Mouse (Mus musculus) mouse embryonic stem cell (cell line): ENCODE data around the gene Atf7ip2.

Experiments used
- in situ Hi-C, 2 experiments: fragments of 300-500 bp; cut with MboI; formaldehyde crosslinking; loops; 1 replicate in 1 of 2; 3 replicates in 1 of 2; pipeline ENCODE4 v1.14.3; 2019 to 2020; ENCODE audit warnings: low sequenced_read_pairs in 2 of 2, low pct_unique_long_range_greater_than_20kb in 1 of 2, mixed read lengths in 1 of 2; ENCODE audit not compliant: unreplicated experiment in 1 of 2

Atf7ip2 gene

DNA sequence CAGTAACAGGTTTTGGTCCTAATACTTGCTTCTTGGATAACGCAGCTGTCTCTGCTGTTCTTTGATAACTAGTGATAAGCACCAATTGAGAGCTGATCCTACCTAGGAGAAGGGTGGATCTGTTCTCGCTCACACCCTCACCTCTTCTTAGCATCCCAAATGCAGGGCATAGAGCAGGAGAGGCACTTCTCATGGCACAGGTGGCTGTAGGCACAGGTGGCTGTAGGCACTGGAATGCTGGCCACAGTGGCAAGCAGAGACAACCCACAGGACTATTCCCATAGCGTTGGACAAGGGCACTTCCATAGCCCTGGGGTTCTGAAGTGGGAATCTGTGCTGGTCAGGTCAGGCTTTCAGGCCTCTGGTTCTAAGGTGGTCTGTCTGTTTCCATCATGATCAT, 89.4 kb downstream of the Atf7ip2 start:
- in situ Hi-C loops = loop anchor here in 1 of 2 experiments (10.0 kb wide), 1 partner anchor 233 kb away; no protein-coding TSS in a partner anchor

DNA sequence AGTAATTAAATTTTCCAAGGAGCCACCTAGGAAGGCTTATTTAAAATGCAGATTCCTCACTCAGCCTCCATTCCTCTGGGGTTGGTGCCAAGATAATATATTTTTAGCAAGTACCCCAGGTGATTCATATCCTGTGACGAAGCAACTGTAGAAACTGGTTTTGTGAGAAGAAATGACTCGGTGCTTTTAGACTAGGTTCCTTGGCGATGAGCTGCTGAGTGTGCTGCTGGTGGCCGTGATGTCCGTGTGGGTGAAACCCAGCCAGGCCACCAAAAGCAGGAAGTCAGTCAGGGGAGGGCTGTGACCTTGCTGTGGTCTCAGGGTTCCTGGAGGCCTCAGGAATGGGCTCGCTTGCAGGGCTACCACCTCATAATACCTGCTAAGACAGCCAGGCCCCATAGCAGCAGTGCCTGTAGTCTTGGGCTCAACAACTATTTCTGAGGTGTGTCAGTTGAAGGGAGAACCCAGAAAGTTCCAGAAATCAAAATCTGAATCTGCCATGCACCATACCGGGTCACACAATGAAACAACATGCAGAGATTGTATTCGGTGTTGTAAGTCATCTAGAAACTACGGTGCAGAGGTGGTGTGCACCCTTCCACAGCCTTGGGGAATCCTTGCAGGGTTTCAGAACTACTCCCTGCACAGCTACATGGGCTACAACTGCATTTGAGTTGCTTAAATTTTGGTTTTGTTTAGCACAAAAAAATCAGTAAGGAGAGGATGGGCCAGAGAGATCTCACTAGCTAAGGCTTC, 94.2 kb downstream of the Atf7ip2 start:
- in situ Hi-C loops = loop anchor here in 1 of 2 experiments (10.0 kb wide), 1 partner anchor 228 kb away; no protein-coding TSS in a partner anchor

DNA sequence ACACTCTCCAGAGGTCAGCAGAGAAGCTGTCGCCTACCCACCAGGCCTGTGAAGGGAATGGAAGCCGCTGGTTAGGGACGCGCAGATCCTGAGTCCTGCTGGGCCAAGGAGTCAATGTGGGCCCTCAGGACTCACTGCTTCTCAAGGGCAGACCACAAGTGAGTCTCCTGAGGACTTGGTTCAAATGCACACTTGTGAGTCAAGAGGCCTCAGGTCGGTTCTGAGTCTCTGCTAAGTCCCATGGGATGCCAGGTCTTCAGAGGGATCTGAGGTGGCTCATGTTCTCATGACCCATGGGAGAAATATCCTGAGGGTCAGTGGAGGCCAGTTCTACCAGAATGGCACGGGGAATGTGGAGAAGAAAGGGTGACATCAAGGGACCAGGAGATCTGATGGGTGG, 95.6 kb downstream of the Atf7ip2 start:
- in situ Hi-C loops = loop anchor here in 1 of 2 experiments (10.0 kb wide), 1 partner anchor 227 kb away; no protein-coding TSS in a partner anchor

DNA sequence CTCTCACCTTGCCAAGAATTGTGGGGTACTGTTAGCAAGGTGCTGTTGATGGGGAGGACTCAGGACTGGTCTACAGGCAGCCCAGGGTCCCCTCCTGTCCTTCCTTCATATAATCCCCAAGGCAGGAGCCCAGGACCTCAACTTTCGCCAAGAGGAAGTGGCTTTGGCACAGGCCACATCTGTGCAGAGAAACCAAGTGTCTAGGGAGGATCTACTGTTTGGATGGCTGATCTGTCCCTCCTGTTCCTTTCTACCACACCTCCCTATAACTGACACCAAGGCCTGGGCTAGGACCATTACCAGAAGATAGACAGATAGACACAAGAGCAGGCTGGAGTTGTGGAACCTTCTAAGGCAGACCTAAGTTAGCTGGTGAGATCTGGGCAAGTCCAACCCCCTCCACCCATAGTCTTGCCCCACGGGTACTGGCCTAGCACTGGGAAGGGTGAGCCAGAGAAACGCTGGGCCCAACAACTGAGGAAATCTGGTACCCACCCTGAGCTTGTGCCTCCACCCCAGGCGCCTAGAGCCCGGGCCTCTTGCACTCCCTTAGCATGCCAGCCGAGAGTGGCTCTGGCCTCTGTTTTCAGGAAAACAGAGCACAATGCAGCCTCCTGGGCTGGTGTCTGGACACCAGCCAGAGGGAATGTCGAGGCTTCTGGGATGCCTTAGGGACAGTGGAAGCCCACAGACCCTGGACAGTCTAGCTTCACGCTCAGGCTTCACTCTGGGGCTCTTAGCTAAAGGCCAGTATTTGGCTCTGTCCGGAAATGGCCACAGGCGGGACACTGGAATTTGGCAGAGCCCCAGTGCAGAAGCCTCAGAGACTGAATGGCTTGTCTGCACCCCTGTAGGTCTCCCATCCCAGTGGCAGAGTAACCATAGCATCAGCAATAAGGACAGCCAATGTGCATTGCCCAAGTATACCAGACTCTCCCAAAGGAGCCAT, 105.5 kb downstream of the Atf7ip2 start:
- in situ Hi-C loops = no loop called here

DNA sequence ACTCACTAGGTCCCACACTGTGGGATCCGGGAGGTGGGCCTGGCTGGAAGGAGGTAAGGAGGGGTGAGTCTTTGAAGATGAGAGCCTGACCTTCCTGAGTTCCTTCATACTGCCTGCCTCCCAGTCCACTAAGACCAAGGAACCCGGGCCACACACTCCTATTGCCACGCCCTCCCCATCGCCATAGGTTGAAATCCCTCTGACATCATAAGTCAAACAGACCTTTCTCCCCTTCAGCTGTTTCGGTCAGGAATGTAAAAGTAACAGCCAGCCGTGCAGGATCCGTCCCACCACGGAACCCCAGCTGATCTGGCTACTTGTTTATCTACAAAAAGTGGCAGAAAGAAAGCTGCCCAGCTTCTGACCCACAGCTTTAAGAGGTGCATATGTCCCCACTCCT, 107.1 kb downstream of the Atf7ip2 start:
- in situ Hi-C loops = no loop called here

DNA sequence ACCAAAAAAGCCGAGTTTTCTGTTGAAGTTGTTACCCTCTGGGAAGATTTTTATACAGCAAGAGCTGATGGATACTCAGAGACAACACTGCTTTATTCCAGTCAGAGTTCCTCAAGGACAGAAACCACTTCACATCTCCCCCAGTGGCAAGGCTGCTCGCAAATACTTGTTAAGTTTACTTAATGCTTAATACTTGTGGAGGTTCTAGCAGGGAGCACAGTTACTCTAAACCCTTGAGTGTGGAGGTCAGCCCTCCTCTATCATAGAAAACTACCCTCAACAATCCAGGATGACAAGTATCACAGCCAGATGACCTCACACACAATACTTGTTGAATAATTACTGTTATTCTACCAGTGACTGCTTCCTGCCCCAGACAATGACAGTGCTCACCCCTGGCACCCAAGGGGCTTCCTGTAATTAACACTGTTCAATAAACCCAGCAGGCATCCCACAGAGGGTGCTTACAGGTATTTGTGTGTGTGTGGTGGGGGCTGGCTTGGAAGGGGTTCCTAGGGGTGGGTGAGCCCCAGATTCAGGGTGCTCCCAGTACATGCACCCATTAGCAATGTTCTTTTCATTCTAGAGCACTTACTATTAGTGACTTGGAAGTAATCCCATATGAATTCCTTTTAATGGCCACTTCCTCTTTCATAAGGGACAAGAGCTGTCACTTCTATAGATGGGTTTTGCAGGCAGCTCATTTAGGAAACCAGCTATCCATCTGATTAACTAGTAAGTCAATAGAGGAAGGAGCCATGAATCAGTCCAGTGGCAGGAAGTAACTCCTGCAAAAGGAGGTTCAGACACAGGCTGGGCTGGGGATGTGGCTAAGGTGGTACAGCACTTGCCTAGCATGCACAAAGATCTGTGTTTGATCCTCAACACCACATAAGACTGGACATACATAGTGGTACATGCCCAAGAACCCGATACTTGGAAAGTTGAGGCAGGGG, 108.0 kb downstream of the Atf7ip2 start:
- in situ Hi-C loops = no loop called here
